Mouse (Mus musculus): ENCODE results near the gene Pars2.

DNA sequence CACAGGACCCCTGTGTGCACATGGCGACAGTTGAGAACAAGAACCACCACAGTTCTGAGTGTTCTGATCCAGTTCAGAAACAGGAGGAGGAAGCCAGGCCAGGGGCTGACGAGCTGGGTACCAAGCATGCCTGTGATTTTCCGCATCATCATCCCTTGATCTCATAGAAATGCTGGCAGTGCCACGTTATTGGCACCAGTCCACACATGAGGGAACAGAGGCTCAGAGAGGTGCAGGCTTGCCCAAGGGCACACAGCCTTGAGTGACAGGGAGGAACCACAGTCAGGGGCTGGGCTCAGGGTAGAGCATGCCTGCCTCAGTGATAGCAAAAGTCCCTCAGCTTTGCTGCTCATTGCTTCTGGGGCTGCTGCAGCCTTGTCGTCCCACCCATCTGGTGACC lies 23.1 kb upstream of the Pars2 start:
- TF ChIP-seq POLR2A (IDR thresholded peaks at IDR 0.05; ENCODE audit: insufficient read length, low read depth) (no peak), CEBPB (IDR thresholded peaks at IDR 0.05; ENCODE audit: insufficient read depth, poor library complexity, severe bottlenecking) (no peak), REST (IDR thresholded peaks at IDR 0.05; ENCODE audit: insufficient read depth, insufficient read length) (no peak)
